Mouse (Mus musculus) C2C12 (cell line): ENCODE measurements at regions not wholly inside any gene's neighbourhood (a gene's known extent, or its start where the extent isn't known, plus 50 kb on each side); places are given as distances from the start of the nearest gene placed in this dataset.

Experiments used
- CEBPB ChIP-seq: IDR thresholded peaks from one replicate; pipeline ENCODE4 v1.6.1; 2011; ENCODE audit warnings: low read depth, mild to moderate bottlenecking, control low read depth, moderate library complexity
- CTCF ChIP-seq: IDR thresholded peaks from one replicate; pipeline ENCODE4 v1.5.1; 2011; ENCODE audit not compliant: control insufficient read depth, insufficient read depth, insufficient read length
- MAX ChIP-seq: IDR thresholded peaks from one replicate; pipeline ENCODE4 v1.6.1; 2011; ENCODE audit warnings: mild to moderate bottlenecking, control low read depth
- MYOD1 ChIP-seq: IDR thresholded peaks from one replicate; pipeline ENCODE4 v1.6.1; 2011; ENCODE audit warnings: low read depth; ENCODE audit not compliant: control insufficient read depth, insufficient read length
- MYOG ChIP-seq: IDR thresholded peaks from one replicate; pipeline ENCODE4 v1.6.1; 2011; ENCODE audit not compliant: control insufficient read depth, insufficient read length; ENCODE audit errors: extremely low read depth

DNA sequence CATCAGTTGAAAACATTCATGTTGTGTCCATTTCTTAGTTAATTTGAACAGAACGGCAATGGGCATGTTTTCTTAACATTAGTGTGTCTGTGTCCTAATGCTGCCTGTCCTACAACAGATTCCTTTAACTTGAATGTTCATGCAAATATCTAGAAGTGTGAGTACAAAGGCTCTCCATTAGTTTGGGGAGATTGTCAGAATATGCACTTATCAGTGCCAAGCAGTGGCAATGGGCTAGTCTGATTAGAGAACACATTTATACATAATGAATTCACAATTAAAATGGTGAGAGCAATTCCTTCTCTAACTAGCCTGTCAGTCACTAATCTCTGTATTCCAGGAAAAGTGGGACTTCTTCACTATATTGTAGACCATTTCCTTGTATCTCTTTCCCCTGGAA is 2188.8 kb downstream of the 9330182O14Rik start:
- TF ChIP-seq CTCF (no peak), CEBPB (no peak), MYOG (no peak), MAX (no peak), MYOD1 (no peak)
